Mouse (Mus musculus) brown adipose tissue, adult 24 weeks (tissue): Measurements from ENCODE around the gene Olfr576. TPM values are rescaled to one million over a fixed set of nuclear protein-coding genes. Genes with fewer than 3 reads are reported as not detected.

ENCODE experiments used
- H3K27ac ChIP-seq: fragments of 200-500 bp; replicated peaks from 2 replicates; pipeline ENCODE4 v1.5.1; 2012; ENCODE audit warnings: low read depth, mild to moderate bottlenecking, low read length
- H3K4me1 ChIP-seq: fragments of 200-500 bp; 2 replicates; pipeline ENCODE4 v1.6.1; 2012; ENCODE audit warnings: low read length, mixed read lengths; ENCODE audit not compliant: control insufficient read depth, insufficient read depth, insufficient read length
- H3K4me3 ChIP-seq: fragments of 200-500 bp; 2 replicates; pipeline ENCODE4 v1.5.1; 2012; ENCODE audit warnings: low read depth, mild to moderate bottlenecking, low read length, moderate library complexity; ENCODE audit not compliant: insufficient read depth
- polyA plus RNA-seq: library from polyadenylated mRNA; stranded (reverse); fragments of >200 nt; gene quantifications from 2 replicates; pipeline ENCODE4 v1.2.4, GENCODE M21; 2012; ENCODE audit not compliant: missing spikeins, insufficient read depth, insufficient read length

Olfr576 gene
- polyA plus RNA-seq: not detected in 2 replicates

- Histone ChIP-seq H3K4me1 (no peaks in the 10 kb centered on the region), H3K27ac (no peak within 1 kb of the TSS), H3K4me3 (no peak within 1 kb of the TSS)
These were observed at the start of gene Olfr576 for GRCm38 (mm10) chr7:102962360-102962759. Gene Olfr576 (plus strand): TSS chr7:102962660.

DNA sequence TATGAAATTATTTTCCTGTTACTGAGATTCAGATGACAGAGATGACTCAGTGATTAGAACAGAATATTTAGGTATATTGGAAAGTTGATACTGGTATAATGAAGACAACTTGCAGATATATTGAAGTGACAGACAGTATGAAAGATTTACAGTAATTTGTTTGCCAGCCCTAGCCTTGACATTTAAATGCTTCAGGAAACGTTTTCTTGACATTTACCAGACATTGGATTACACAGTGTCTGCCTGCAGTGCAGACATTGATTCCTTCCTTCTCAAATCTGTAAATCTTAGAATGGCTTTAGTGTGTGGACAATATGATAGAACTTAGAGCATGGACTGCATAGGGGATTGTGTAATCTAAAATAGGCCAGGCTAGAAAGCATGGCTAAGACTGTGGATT is 47.2 kb upstream of the Olfr576 start:
- H3K4me1 ChIP-seq: no peaks in the 10 kb centered on the region
- no peak overlapping the region for H3K27ac ChIP-seq
- no peak overlapping the region for H3K4me3 ChIP-seq

- no peak overlapping the region for H3K4me3 ChIP-seq
- H3K27ac ChIP-seq: no peak overlapping the region
- H3K4me1 ChIP-seq: no peaks in the 10 kb centered on the region
These were observed 46.1 kb upstream of the Olfr576 start for GRCm38 (mm10) chr7:102916405-102916804.

DNA sequence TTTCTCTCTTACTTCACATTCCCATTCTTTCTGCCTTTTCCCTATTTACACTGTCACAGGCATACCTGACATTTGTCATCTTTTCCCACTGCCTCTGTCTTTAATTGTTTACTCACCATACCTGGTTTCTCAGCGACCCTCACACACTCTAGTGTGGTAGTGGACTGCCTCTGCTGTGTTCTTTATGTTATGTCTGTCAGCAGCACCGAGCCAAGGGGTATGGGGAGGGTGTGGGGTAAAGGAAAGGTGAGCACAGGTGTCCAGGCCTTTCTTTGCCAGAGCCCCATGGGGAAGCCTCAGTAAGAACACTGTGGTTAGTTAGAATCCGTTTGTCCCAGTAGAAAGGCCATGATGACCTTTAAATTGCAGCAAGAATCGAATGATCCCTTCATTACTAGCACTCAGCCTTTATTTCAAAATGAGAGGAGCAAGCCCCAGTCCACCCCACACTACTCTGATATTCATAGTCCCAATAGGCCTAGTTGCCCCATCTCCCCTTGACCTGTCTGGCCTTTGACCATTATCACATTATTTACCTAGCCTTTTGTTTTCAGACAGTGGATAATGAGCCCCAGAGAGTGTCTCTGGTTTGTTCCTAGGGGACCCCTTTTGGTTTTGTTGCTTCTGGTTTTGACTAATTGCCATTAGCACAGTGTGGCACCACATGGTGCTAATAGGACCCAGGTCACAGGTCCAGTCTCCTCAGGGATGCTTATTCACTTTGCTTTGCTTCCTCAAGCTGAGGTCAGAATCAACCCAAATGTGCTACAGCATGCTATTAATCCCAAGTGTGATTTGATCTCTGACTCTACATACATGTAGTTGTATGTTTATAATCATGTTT is 45.2 kb upstream of the Olfr576 start, which contains the start of gene Olfr571:
Gene Olfr571 (minus strand): TSS at position 505 of the 844 bp plus-strand sequence.
- Histone ChIP-seq H3K27ac (no peak within 1 kb of the TSS), H3K4me3 (no peak within 1 kb of the TSS), H3K4me1 (no peaks in the 10 kb centered on the region)

- no peaks in the 10 kb centered on the region for H3K4me1 ChIP-seq
- no peak overlapping the region for H3K4me3 ChIP-seq
- H3K27ac ChIP-seq: no peak overlapping the region
These were observed 42.8 kb upstream of the Olfr576 start for GRCm38 (mm10) chr7:102919632-102920031.

DNA sequence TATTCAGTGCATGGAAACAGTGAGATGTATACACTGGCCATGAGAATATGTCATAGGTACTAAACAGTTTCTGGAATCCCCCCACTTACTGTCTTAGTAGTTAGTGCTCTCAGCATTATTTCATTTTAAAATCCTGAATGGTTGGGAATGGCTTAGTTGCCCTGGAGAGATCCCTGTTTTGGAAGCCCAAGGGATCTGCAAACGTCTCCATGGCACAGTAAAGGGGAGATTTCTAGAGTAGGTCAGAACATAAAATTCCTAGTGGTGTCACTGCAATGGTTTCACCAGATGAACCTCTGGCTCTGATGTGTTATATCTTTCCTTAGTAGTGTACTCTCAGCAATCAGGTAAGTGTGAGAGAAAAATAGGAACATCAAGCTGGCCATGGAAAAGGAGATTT is 38.4 kb upstream of the Olfr576 start, which contains the start of gene Olfr572:
Gene Olfr572 (plus strand): TSS at position 301 of the 400 bp plus-strand sequence.
- no peaks in the 10 kb centered on the region for H3K4me1 ChIP-seq

GRCm38 (mm10) chr7:102927105-102927504 is 35.4 kb upstream of the Olfr576 start:
- H3K4me1 ChIP-seq: no peaks in the 10 kb centered on the region
- H3K27ac ChIP-seq: no peak overlapping the region
- no peak overlapping the region for H3K4me3 ChIP-seq

More for the DNA sequence above, 38.4 kb upstream of the Olfr576 start, which contains the start of gene Olfr572:
- no peak within 1 kb of the TSS for H3K4me3 ChIP-seq
- no peak within 1 kb of the TSS for H3K27ac ChIP-seq

DNA sequence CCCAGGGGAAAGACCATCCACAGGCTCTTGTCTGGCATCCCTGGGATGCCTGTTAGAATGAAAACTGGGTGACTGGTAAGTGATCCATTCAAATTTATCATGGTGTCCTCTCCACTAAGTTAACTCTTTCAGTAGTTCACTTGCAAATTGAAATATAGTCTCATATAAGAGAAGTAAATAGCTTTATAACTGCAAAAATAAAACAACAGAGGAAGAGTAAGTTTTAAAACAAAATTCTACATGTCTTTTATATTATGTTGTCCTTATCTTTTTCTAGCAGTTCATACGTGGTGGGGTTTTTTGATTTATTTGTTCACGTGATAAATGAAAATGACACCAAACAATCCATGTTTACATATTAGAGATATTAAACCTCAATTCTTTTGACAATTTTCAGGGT is 20.0 kb upstream of the Olfr576 start, which contains the start of gene Olfr573-ps1:
Gene Olfr573-ps1 (minus strand): TSS at position 101 of the 400 bp plus-strand sequence.
- H3K4me3 ChIP-seq: no peak within 1 kb of the TSS
- no peaks in the 10 kb centered on the region for H3K4me1 ChIP-seq
- no peak within 1 kb of the TSS for H3K27ac ChIP-seq

- no peaks in the 10 kb centered on the region for H3K4me1 ChIP-seq
- H3K27ac ChIP-seq: no peak overlapping the region
- no peak overlapping the region for H3K4me3 ChIP-seq
These were observed 19.0 kb upstream of the Olfr576 start for GRCm38 (mm10) chr7:102943417-102943816.

GRCm38 (mm10) chr7:102948167-102948566 is 14.3 kb upstream of the Olfr576 start, which contains the start of gene Olfr574:
Gene Olfr574 (plus strand): TSS chr7:102948467.
- no peaks in the 10 kb centered on the region for H3K4me1 ChIP-seq
- H3K4me3 ChIP-seq: no peak within 1 kb of the TSS
- H3K27ac ChIP-seq: no peak within 1 kb of the TSS

DNA sequence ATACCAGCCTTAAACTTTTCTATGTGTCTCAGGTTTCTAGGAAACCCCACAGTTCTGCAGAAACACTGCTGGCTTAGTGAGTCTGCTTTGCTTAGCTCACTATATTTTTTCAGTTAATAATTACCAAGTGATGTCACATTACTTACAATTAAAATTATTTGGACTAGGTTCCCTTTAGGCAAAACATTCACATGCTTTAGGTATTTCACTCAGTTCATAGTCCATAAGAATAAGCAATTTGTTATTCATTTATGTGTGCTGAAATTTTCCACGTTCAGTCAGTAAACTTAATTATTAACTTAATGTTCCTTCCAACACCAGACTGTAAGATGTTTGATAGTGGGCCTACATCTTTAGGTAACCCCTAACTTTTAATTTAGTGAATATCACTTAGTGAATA is 11.7 kb upstream of the Olfr576 start:
- Histone ChIP-seq H3K27ac (no peak overlapping the region), H3K4me3 (no peak overlapping the region), H3K4me1 (no peaks in the 10 kb centered on the region)

- no peak overlapping the region for H3K4me3 ChIP-seq
- H3K27ac ChIP-seq: no peak overlapping the region
- H3K4me1 ChIP-seq: no peaks in the 10 kb centered on the region
These were observed 4.3 kb upstream of the Olfr576 start for GRCm38 (mm10) chr7:102958137-102958536.

DNA sequence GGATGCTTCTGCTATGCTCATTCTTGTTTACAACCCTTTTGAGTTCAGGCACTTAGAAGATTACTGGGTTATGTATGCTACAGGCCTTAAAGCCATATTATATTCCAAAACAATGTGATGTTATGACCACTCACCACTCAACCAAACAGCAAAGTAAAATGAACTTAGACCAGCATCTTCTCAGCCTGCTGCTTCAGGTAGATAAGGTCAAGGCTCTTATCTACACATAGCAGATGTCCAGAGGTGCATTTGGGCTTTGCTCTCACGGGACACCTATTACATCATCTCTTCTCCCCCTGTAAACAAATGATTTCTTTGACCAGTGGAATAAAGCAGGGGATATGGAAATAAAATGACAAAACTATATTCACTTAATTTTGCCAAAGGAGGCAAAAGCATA is 3.9 kb upstream of the Olfr576 start, which contains the start of gene Olfr575:
Gene Olfr575 (minus strand): TSS at position 183 of the 400 bp plus-strand sequence.
- no peak within 1 kb of the TSS for H3K27ac ChIP-seq
- H3K4me3 ChIP-seq: no peak within 1 kb of the TSS
- no peaks in the 10 kb centered on the region for H3K4me1 ChIP-seq

DNA sequence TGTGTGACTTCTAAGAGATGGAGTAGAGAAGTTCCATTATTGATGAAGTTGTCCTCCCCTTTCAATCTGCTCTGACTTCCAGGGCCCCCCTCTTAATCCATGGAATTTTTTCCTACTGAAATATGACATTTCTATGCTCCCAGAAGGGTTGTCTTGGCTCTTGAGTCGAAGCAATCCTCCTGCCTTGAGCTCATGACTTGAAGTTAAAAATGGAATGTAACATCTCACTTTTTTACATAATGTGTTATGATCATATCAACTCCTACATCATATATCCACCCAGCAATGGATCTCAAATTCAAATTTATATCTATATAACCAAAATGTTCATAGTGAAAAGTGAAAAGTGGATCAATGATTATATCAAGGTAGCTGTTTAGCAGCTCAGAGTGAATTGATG is 11.9 kb downstream of the Olfr576 start:
- no peak overlapping the region for H3K4me3 ChIP-seq
- H3K4me1 ChIP-seq: no peaks in the 10 kb centered on the region
- no peak overlapping the region for H3K27ac ChIP-seq

- Histone ChIP-seq H3K4me3 (no peak within 1 kb of the TSS), H3K27ac (no peak within 1 kb of the TSS), H3K4me1 (no peaks in the 10 kb centered on the region)
These were observed 13.4 kb downstream of the Olfr576 start, which contains the start of gene Olfr577 for GRCm38 (mm10) chr7:102975843-102976242. Gene Olfr577 (minus strand): TSS chr7:102975943.
